Mouse (Mus musculus): ENCODE data around the gene Pax3. TPM values are rescaled to one million over a fixed set of nuclear protein-coding genes. Genes with fewer than 3 reads are reported as not detected.

Pax3 gene
- polyA plus RNA-seq, 1 experiment from 2014 or later: 0.19 TPM

DNA sequence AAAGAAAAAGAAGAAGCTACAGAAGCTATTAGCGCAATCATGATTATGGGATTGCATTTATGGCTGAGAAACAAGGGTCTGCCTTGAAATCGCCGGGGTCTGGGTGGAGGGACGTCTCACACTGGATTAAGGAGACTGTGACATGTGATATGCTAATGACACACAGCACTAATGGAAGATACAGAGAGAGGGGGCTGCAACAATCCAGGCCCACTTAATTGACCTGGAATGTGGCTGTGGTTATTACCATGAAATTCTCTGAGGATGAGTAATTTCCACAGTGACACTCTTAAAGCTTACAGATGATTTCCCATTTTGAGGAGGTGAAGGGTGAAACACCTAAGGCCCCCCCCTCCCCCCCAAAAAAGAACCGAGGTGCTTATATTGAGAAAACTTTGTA lies 136.1 kb downstream of the Pax3 start:
- CTCF ChIA-PET: no interaction called here
- ATAC-seq: no peak
- POLR2A ChIA-PET: interaction anchor here (0.5 to 0.7 kb wide), 2 partner anchors 14 to 84 kb away, joined by 3 to 5 read pairs; no protein-coding TSS in a partner anchor
- in situ Hi-C loops (cut with MboI; ENCODE audit: low pct_unique_long_range_greater_than_20kb): no loop called here
- peak; percentile 1 for DNase-seq (ENCODE audit: low read depth, low spot score)
- H3K27me3 ChIP-seq: peaks cover 6% of the 10 kb centered on the region
- no peak for TF ChIP-seq CTCF (IDR thresholded peaks at IDR 0.05)

GRCm38 (mm10) chr1:78057939-78058338 lies 139.0 kb downstream of the Pax3 start:
- DNase-seq (ENCODE audit: low read depth, low spot score) (no peak), ATAC-seq (no peak)
- POLR2A ChIA-PET: no interaction called here
- H3K27me3 ChIP-seq: peaks cover 7% of the 10 kb centered on the region
- CTCF ChIA-PET: no interaction called here
- in situ Hi-C loops (cut with MboI; ENCODE audit: low pct_unique_long_range_greater_than_20kb): no loop called here
- no peak for TF ChIP-seq CTCF (IDR thresholded peaks at IDR 0.05)

- in situ Hi-C loops (cut with MboI; ENCODE audit: low pct_unique_long_range_greater_than_20kb): no loop called here
- ATAC-seq (no peak), DNase-seq (ENCODE audit: low read depth, low spot score) (no peak)
- POLR2A ChIA-PET: interaction anchor here (0.5 kb wide), 1 partner anchor 61 kb away, joined by 5 read pairs; no protein-coding TSS in a partner anchor
- CTCF ChIA-PET: no interaction called here
- H3K27me3 ChIP-seq: peaks cover 13% of the 10 kb centered on the region
- no peak for TF ChIP-seq CTCF (IDR thresholded peaks at IDR 0.05)
Measured at GRCm38 (mm10) chr1:78053677-78054076, 143.3 kb downstream of the Pax3 start.

Other genes with a start within 250 kb of the Pax3 start
- 0.09 TPM for gene Sgpp2, start 113.2 kb upstream of the Pax3 start, polyA plus RNA-seq (2021)